Mouse (Mus musculus): ENCODE measurements around the gene Pramel3.
"Not testable (repeated sequence)": the region's sequence is repeated elsewhere in the genome, so short reads cannot be mapped to it uniquely, and the experiment has no call there.

The Pramel3 gene

GRCm38 (mm10) chrX:135302007-135302406 lies at the start of gene Pramel3:
Gene Pramel3, plus strand, starts transcription at chrX:135302307.
- DNase-seq, result not testable (repeated sequence)

GRCm38 (mm10) chrX:135360685-135361084 lies 58.6 kb downstream of the Pramel3 start:
- DNase-seq, result not testable (repeated sequence)

- DNase-seq, result not testable (repeated sequence)
Measured at GRCm38 (mm10) chrX:135361943-135362342, 59.8 kb downstream of the Pramel3 start.
